8 mouse cellular contexts compared by ENCODE assay signal in the genomic region with DNA sequence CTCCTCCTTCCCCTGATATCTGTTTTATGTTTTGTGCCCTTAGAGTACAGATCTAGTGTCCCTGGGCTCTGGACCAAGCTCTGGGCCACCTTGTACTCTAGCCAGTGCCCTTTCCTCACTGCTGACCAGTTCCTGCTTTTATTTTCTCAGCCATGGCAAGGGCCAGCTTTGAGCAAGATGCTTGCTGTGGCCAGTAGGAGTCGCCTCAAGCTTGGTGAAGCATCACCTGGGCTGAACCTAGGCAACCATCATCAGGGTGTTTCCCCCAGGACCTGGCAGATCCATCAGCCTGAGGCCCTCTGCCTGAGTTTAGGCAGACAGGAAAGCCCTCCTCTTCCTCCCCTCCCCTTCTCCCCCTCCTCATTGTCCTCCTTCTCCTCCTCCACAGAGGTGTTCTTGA. TPM values are rescaled to one million over a fixed set of nuclear protein-coding genes. Genes with fewer than 3 reads are reported as not detected.
DNase-seq lines count a peak whose midpoint lies in the region; ATAC-seq lines count a peak whose summit lies in the region.

No protein-coding gene starts in this region.

- H3K4me3 ChIP-seq in heart, embryonic 15.5 days: no peak overlapping the region

- peak; percentile 47 to 60 for DNase-seq in cerebellum, adult 18-20 months
- DNase-seq in cerebellum, adult 11 months: no peak
- DNase-seq in left cerebral cortex, postnatal 4 days: peak; percentile 36
- no peak for DNase-seq in left cerebral cortex, adult 9 months (ENCODE audit: low spot score in 2 of 2)
- peak; percentile 75 for DNase-seq in adrenal gland, postnatal 14 days
- DNase-seq in lung, postnatal 14 days: peak; percentile 37
- DNase-seq in splenic B cell, adult 2 months (ENCODE audit: low read depth, low spot score): peak; percentile 70

- peaks cover 61% of the 10 kb centered on the region for H3K36me3 ChIP-seq in heart, embryonic 15.5 days
- peaks cover 11% of the 10 kb centered on the region for H3K36me3 ChIP-seq in splenic B cell, adult 2 months (ENCODE audit: control insufficient read depth, insufficient read depth, low read length, poor library complexity, severe bottlenecking)

- H3K4me2 ChIP-seq in heart, embryonic 15.5 days: no peak overlapping the region

- H3K27me3 ChIP-seq in heart, embryonic 15.5 days: no peaks in the 10 kb centered on the region
- no peaks in the 10 kb centered on the region for H3K27me3 ChIP-seq in splenic B cell, adult 2 months (ENCODE audit: control insufficient read depth, insufficient read depth, low read length, poor library complexity, severe bottlenecking)

- WGBS in heart, embryonic 15.5 days: 24% methylated on average over 1 of the region's 1 CpGs

- H3K9ac ChIP-seq in heart, embryonic 15.5 days: no peak overlapping the region

- intact Hi-C loops in left cerebral cortex, postnatal 4 days (cut with DNase I): no loop called here

- peak; percentile 52; the same call in 1 of the 2 replicates for ATAC-seq in heart, embryonic 15.5 days (replicated peaks; ENCODE audit: insufficient number of reproducible peaks, insufficient read depth, low FRiP score, low read depth)

- H3K4me1 ChIP-seq in heart, embryonic 15.5 days (replicated peaks): no peaks in the 10 kb centered on the region

- H3K27ac ChIP-seq in heart, embryonic 15.5 days: no peak overlapping the region

- H3K9me3 ChIP-seq in heart, embryonic 15.5 days (replicated peaks): no peaks in the 10 kb centered on the region

RNA-seq across cellular contexts. Expression of gene Sun2, which starts 18.9 kb away (rescaled TPM):
- 10 to 100 TPM; 27.0 to 29.4 TPM for total RNA-seq in left cerebral cortex, postnatal 4 days (2021)
- total RNA-seq in adrenal gland, postnatal 14 days (2021): 61.1 and 78.0 TPM in 2 replicates
- 4.7 and 6.2 TPM in 2 replicates for polyA plus RNA-seq in heart, embryonic 15.5 days (2015; fragmentation: Nextera tagmentation; extraction: Ambion mirVana)

RNA-seq across cellular contexts. Expression of gene Gtpbp1, which starts 32.8 kb away (rescaled TPM):
- total RNA-seq in left cerebral cortex, postnatal 4 days (2021): 10 to 100 TPM; 62.4 to 62.9 TPM
- 26.1 and 35.8 TPM in 2 replicates for total RNA-seq in adrenal gland, postnatal 14 days (2021)
- polyA plus RNA-seq in heart, embryonic 15.5 days (2015; fragmentation: Nextera tagmentation; extraction: Ambion mirVana): 23.7 and 30.0 TPM in 2 replicates

RNA-seq across cellular contexts. Expression of gene Josd1, which starts 35.7 kb away (rescaled TPM):
- total RNA-seq in left cerebral cortex, postnatal 4 days (2021): 10 to 100 TPM; 31.2 to 32.0 TPM
- 38.0 and 43.9 TPM in 2 replicates for total RNA-seq in adrenal gland, postnatal 14 days (2021)
- 20.6 and 24.5 TPM in 2 replicates for polyA plus RNA-seq in heart, embryonic 15.5 days (2015; fragmentation: Nextera tagmentation; extraction: Ambion mirVana)

RNA-seq across cellular contexts. Expression of gene Tomm22, which starts 52.8 kb away (rescaled TPM):
- total RNA-seq in left cerebral cortex, postnatal 4 days (2021): 100 to 1,000 TPM; 109 to 110 TPM
- 116 and 120 TPM in 2 replicates for total RNA-seq in adrenal gland, postnatal 14 days (2021)
- polyA plus RNA-seq in heart, embryonic 15.5 days (2015; fragmentation: Nextera tagmentation; extraction: Ambion mirVana): 218 and 234 TPM in 2 replicates

RNA-seq across cellular contexts. Expression of gene Dnal4, which starts 54.2 kb away (rescaled TPM):
- total RNA-seq in left cerebral cortex, postnatal 4 days (2021): 10 to 100 TPM; 30.4 to 34.4 TPM
- total RNA-seq in adrenal gland, postnatal 14 days (2021): 16.6 and 20.1 TPM in 2 replicates
- polyA plus RNA-seq in heart, embryonic 15.5 days (2015; fragmentation: Nextera tagmentation; extraction: Ambion mirVana): 37.2 and 46.0 TPM in 2 replicates

Comparison
In these comparisons a context has a peak if more than half of its experiments do, and no peak if none do; other contexts are left out.
1. DNase-seq: peak in cerebellum, adult 18-20 months (2 of 2), left cerebral cortex, postnatal 4 days (single experiment), adrenal gland, postnatal 14 days (single experiment), lung, postnatal 14 days (single experiment) and splenic B cell, adult 2 months (single experiment); none in cerebellum, adult 11 months (single experiment) and left cerebral cortex, adult 9 months (0 of 2).